17 mouse cellular contexts compared by ENCODE assay signal in genomic region chr6:49079313-49079712, GRCm38 (mm10). TPM values are rescaled to one million over a fixed set of nuclear protein-coding genes. Genes with fewer than 3 reads are reported as not detected.
"Had no signal": no experiment of that assay in that cellular context is flagged by ENCODE, and none has a peak within 500 bp of the region (broad histone marks: within the 10 kb centered on the region; RNA-seq: fewer than 3 reads in every experiment).

No protein-coding gene starts in this region.

- H3K9ac ChIP-seq: neural tube, embryonic 13.5 days; neural tube, embryonic 15.5 days; stomach, embryonic 15.5 days had no signal

- DNase-seq: retina, postnatal 1 day; right cerebral cortex, adult 18-20 months; right cerebral cortex, postnatal 14 days; right cerebral cortex, postnatal 25 days; right cerebral cortex, postnatal 4 days; spleen, adult 18-20 months; thymus, adult 18-20 months; thymus, adult 2 months; thymus, postnatal 14 days; thymus, postnatal 25 days; thymus, postnatal 36 days; thymus, postnatal 4 days had no signal

- H3K4me3 ChIP-seq: neural tube, embryonic 13.5 days; neural tube, embryonic 15.5 days; stomach, embryonic 15.5 days had no signal

- H3K9me3 ChIP-seq: neural tube, embryonic 13.5 days; neural tube, embryonic 15.5 days; stomach, embryonic 15.5 days had no signal

- H3K27me3 ChIP-seq: neural tube, embryonic 13.5 days; neural tube, embryonic 15.5 days; stomach, embryonic 15.5 days had no signal

- H3K27ac ChIP-seq: neural tube, embryonic 13.5 days; neural tube, embryonic 15.5 days; stomach, embryonic 15.5 days; stomach, postnatal 0 days had no signal

RNA-seq across cellular contexts. Expression of gene Gpnmb, which starts 43.0 kb away (rescaled TPM):
- total RNA-seq: neutrophil, adult 5-6 weeks had no signal
